Mouse (Mus musculus) megakaryocyte progenitor cell, adult 5-6 weeks (primary cell): Measurements from ENCODE around the gene Olfr1371. TPM values are rescaled to one million over a fixed set of nuclear protein-coding genes. Genes with fewer than 3 reads are reported as not detected.
"Not testable (repeated sequence)": the region's sequence is repeated elsewhere in the genome, so short reads cannot be mapped to it uniquely, and the experiment has no call there.

Experiments
- ATAC-seq: replicated peaks from 2 replicates; pipeline ENCODE4 v1.8.0; 2016; ENCODE audit warnings: mild to moderate bottlenecking, moderate TSS enrichment, inconsistent platforms; ENCODE audit not compliant: poor library complexity
- total RNA-seq, 2 experiments: library from RNA; stranded (forward) in 1 of 2; stranded (reverse) in 1 of 2; fragments of 157-497, 149-512 nt in 1 of 2; fragments of 200-1000 nt in 1 of 2; gene quantifications; 2 replicates each; pipeline versions ENCODE4 v1.2.3 to v1.2.4; 2015 to 2017

Gene Olfr1371
- total RNA-seq, 2 experiments from 2014 or later = not detected

- no peak for ATAC-seq
These were observed 13.3 kb upstream of the Olfr1371 start for GRCm38 (mm10) chr11:52227053-52227452.

- ATAC-seq = no peak
These were observed 12.3 kb upstream of the Olfr1371 start for GRCm38 (mm10) chr11:52225986-52226599.

GRCm38 (mm10) chr11:52223968-52224682 is 10.3 kb upstream of the Olfr1371 start:
- peak; percentile 50 for ATAC-seq

- ATAC-seq = peak; percentile 38; the same call in 1 of the 2 replicates
These were observed 9.1 kb upstream of the Olfr1371 start for GRCm38 (mm10) chr11:52222891-52223290.

- ATAC-seq = not testable (repeated sequence)
These were observed 8.1 kb upstream of the Olfr1371 start for GRCm38 (mm10) chr11:52221921-52222320.

- peak; percentile 90 for ATAC-seq
These were observed 6.5 kb upstream of the Olfr1371 start for GRCm38 (mm10) chr11:52220282-52220681.

GRCm38 (mm10) chr11:52196496-52197023 is 17.2 kb downstream of the Olfr1371 start:
- ATAC-seq = 0 out of 2 replicates have a peak, but pooled peaks have one; percentile 46

- not testable (repeated sequence) for ATAC-seq
These were observed 33.1 kb downstream of the Olfr1371 start for GRCm38 (mm10) chr11:52180651-52181050.

- ATAC-seq = peak; percentile 58; the same call in 1 of the 2 replicates
These were observed 33.9 kb downstream of the Olfr1371 start for GRCm38 (mm10) chr11:52179897-52180296.

GRCm38 (mm10) chr11:52168461-52168860 is 45.3 kb downstream of the Olfr1371 start:
- ATAC-seq = no peak

- ATAC-seq = not testable (repeated sequence)
These were observed 45.9 kb downstream of the Olfr1371 start for GRCm38 (mm10) chr11:52167901-52168302.

- ATAC-seq = peak; percentile 52; the same call in 1 of the 2 replicates
These were observed 46.7 kb downstream of the Olfr1371 start for GRCm38 (mm10) chr11:52167126-52167525.

- ATAC-seq = peak; percentile 63
These were observed 49.9 kb downstream of the Olfr1371 start for GRCm38 (mm10) chr11:52163926-52164325.

Other genes starting within 250 kb of the Olfr1371 start
- 93.9 and 114 TPM in 2 replicates for gene Cdkn2aipnl, start 246.3 kb downstream of the Olfr1371 start, total RNA-seq (2015)
- gene Cdkn2aipnl, start 246.3 kb downstream of the Olfr1371 start, total RNA-seq (2017) = 66.9 and 67.3 TPM in 2 replicates
- gene Ube2b, start 213.2 kb downstream of the Olfr1371 start, total RNA-seq (2015) = 84.4 and 88.0 TPM in 2 replicates
- 68.8 and 102 TPM in 2 replicates for gene Ube2b, start 213.2 kb downstream of the Olfr1371 start, total RNA-seq (2017)
- gene Cdkl3, start 209.8 kb downstream of the Olfr1371 start, total RNA-seq (2015) = 3.3 and 4.1 TPM in 2 replicates
- 3.9 and 6.1 TPM in 2 replicates for gene Cdkl3, start 209.8 kb downstream of the Olfr1371 start, total RNA-seq (2017)
- 83.7 and 92.7 TPM in 2 replicates for gene Ppp2ca, start 115.3 kb downstream of the Olfr1371 start, total RNA-seq (2015)
- gene Ppp2ca, start 115.3 kb downstream of the Olfr1371 start, total RNA-seq (2017) = 94.4 and 99.1 TPM in 2 replicates
- not detected in 2 replicates for gene Olfr1373, start 68.5 kb downstream of the Olfr1371 start, total RNA-seq (2015)
- gene Olfr1373, start 68.5 kb downstream of the Olfr1371 start, total RNA-seq (2017) = 0.25 TPM in 1 of 2 replicates, not detected in the other
- 251 and 286 TPM in 2 replicates for gene Skp1a, start 18.0 kb upstream of the Olfr1371 start, total RNA-seq (2015)
- 254 and 291 TPM in 2 replicates for gene Skp1a, start 18.0 kb upstream of the Olfr1371 start, total RNA-seq (2017)
- 1.0 and 2.6 TPM in 2 replicates for gene Tcf7, start 69.0 kb upstream of the Olfr1371 start, total RNA-seq (2015)
- gene Tcf7, start 69.0 kb upstream of the Olfr1371 start, total RNA-seq (2017) = 0.64 TPM in 1 of 2 replicates, not detected in the other
- gene Vdac1, start 146.9 kb upstream of the Olfr1371 start, total RNA-seq (2015) = 128 and 138 TPM in 2 replicates
- 223 and 244 TPM in 2 replicates for gene Vdac1, start 146.9 kb upstream of the Olfr1371 start, total RNA-seq (2017)
- gene 9530068E07Rik, start 182.4 kb upstream of the Olfr1371 start, total RNA-seq (2015) = 132 and 143 TPM in 2 replicates
- gene 9530068E07Rik, start 182.4 kb upstream of the Olfr1371 start, total RNA-seq (2017) = 79.5 and 86.6 TPM in 2 replicates